Mouse (Mus musculus): ENCODE measurements around the gene Nlrp6. TPM values are rescaled to one million over a fixed set of nuclear protein-coding genes. Genes with fewer than 3 reads are reported as not detected.
A peak's percentile ranks its signal among the peaks of the same experiment; 100 is the strongest.

Gene Nlrp6
- polyA plus RNA-seq, 1 experiment = 0.32 TPM

- TF ChIP-seq POLR2A (IDR thresholded peaks at IDR 0.05; ENCODE audit: control insufficient read depth, extremely low read depth, insufficient read depth, low read length, poor library complexity) (no peak), CTCF (IDR thresholded peaks at IDR 0.05; ENCODE audit: borderline replicate concordance, control insufficient read depth, extremely low read depth, insufficient read depth, low read length, poor library complexity) (no peak)
- no peak overlapping the region for H3K4me3 ChIP-seq (ENCODE audit: control insufficient read depth, insufficient read depth, low read length)
- no peak overlapping the region for H3K27ac ChIP-seq (ENCODE audit: control insufficient read depth, insufficient read depth, low read length)
- DNase-seq = no peak
- H3K36me3 ChIP-seq (ENCODE audit: control insufficient read depth, insufficient read depth, low read length) = no peaks in the 10 kb centered on the region
- peaks cover 8% of the 10 kb centered on the region for H3K4me1 ChIP-seq (replicated peaks; ENCODE audit: control insufficient read depth, insufficient read depth, low read length)
- H3K27me3 ChIP-seq (ENCODE audit: control insufficient read depth, insufficient read depth, low read length) = no peaks in the 10 kb centered on the region
- WGBS = 81% methylated on average over 7 of the region's 7 CpGs
These were observed 12.5 kb upstream of the Nlrp6 start for GRCm38 (mm10) chr7:140908181-140908580.

- TF ChIP-seq CTCF (IDR thresholded peaks at IDR 0.05; ENCODE audit: borderline replicate concordance, control insufficient read depth, extremely low read depth, insufficient read depth, low read length, poor library complexity) = peak; percentile 79; the same call in 1 of the 2 replicates
- no peak for TF ChIP-seq POLR2A (IDR thresholded peaks at IDR 0.05; ENCODE audit: control insufficient read depth, extremely low read depth, insufficient read depth, low read length, poor library complexity)
- Histone ChIP-seq H3K36me3 (ENCODE audit: control insufficient read depth, insufficient read depth, low read length) (no peaks in the 10 kb centered on the region), H3K4me1 (replicated peaks; ENCODE audit: control insufficient read depth, insufficient read depth, low read length) (peaks cover 8% of the 10 kb centered on the region), H3K27me3 (ENCODE audit: control insufficient read depth, insufficient read depth, low read length) (no peaks in the 10 kb centered on the region), H3K27ac (ENCODE audit: control insufficient read depth, insufficient read depth, low read length) (no peak overlapping the region), H3K4me3 (ENCODE audit: control insufficient read depth, insufficient read depth, low read length) (0 out of 2 replicates have a peak overlapping the region, but pooled peaks have one; percentile 10)
- 3% methylated on average over 19 of the region's 19 CpGs for WGBS
- peak; percentile 78 for DNase-seq
These were observed 12.0 kb upstream of the Nlrp6 start for GRCm38 (mm10) chr7:140908634-140909107.

- H3K36me3 ChIP-seq (ENCODE audit: control insufficient read depth, insufficient read depth, low read length) = no peaks in the 10 kb centered on the region
- no peak overlapping the region for H3K27ac ChIP-seq (ENCODE audit: control insufficient read depth, insufficient read depth, low read length)
- TF ChIP-seq POLR2A (IDR thresholded peaks at IDR 0.05; ENCODE audit: control insufficient read depth, extremely low read depth, insufficient read depth, low read length, poor library complexity) (no peak), CTCF (IDR thresholded peaks at IDR 0.05; ENCODE audit: borderline replicate concordance, control insufficient read depth, extremely low read depth, insufficient read depth, low read length, poor library complexity) (no peak)
- H3K27me3 ChIP-seq (ENCODE audit: control insufficient read depth, insufficient read depth, low read length) = no peaks in the 10 kb centered on the region
- WGBS = 69% methylated on average over 3 of the region's 3 CpGs
- H3K4me3 ChIP-seq (ENCODE audit: control insufficient read depth, insufficient read depth, low read length) = no peak overlapping the region
- peaks cover 8% of the 10 kb centered on the region for H3K4me1 ChIP-seq (replicated peaks; ENCODE audit: control insufficient read depth, insufficient read depth, low read length)
- no peak for DNase-seq
These were observed 8.4 kb upstream of the Nlrp6 start for GRCm38 (mm10) chr7:140912293-140912692.

- no peak overlapping the region for H3K27ac ChIP-seq (ENCODE audit: control insufficient read depth, insufficient read depth, low read length)
- no peak for DNase-seq
- 93% methylated on average over 5 of the region's 5 CpGs for WGBS
- no peak for TF ChIP-seq CTCF (IDR thresholded peaks at IDR 0.05; ENCODE audit: borderline replicate concordance, control insufficient read depth, extremely low read depth, insufficient read depth, low read length, poor library complexity)
- no peak for TF ChIP-seq POLR2A (IDR thresholded peaks at IDR 0.05; ENCODE audit: control insufficient read depth, extremely low read depth, insufficient read depth, low read length, poor library complexity)
- peaks cover 8% of the 10 kb centered on the region for H3K4me1 ChIP-seq (replicated peaks; ENCODE audit: control insufficient read depth, insufficient read depth, low read length)
- H3K36me3 ChIP-seq (ENCODE audit: control insufficient read depth, insufficient read depth, low read length) = no peaks in the 10 kb centered on the region
- H3K4me3 ChIP-seq (ENCODE audit: control insufficient read depth, insufficient read depth, low read length) = no peak overlapping the region
- no peaks in the 10 kb centered on the region for H3K27me3 ChIP-seq (ENCODE audit: control insufficient read depth, insufficient read depth, low read length)
These were observed 7.7 kb upstream of the Nlrp6 start for GRCm38 (mm10) chr7:140912846-140913482.

GRCm38 (mm10) chr7:140914031-140914690 is 6.5 kb upstream of the Nlrp6 start:
- Histone ChIP-seq H3K27ac (ENCODE audit: control insufficient read depth, insufficient read depth, low read length) (no peak overlapping the region), H3K4me1 (replicated peaks; ENCODE audit: control insufficient read depth, insufficient read depth, low read length) (peaks cover 3% of the 10 kb centered on the region; the same call in 1 of the 2 replicates)
- DNase-seq = no peak

GRCm38 (mm10) chr7:140919911-140920310 is 791 bp upstream of the Nlrp6 start:
- Histone ChIP-seq H3K27ac (ENCODE audit: control insufficient read depth, insufficient read depth, low read length) (no peak overlapping the region), H3K27me3 (ENCODE audit: control insufficient read depth, insufficient read depth, low read length) (peaks cover 4% of the 10 kb centered on the region; the same call in 1 of the 2 replicates), H3K4me1 (replicated peaks; ENCODE audit: control insufficient read depth, insufficient read depth, low read length) (peaks cover 9% of the 10 kb centered on the region), H3K36me3 (ENCODE audit: control insufficient read depth, insufficient read depth, low read length) (no peaks in the 10 kb centered on the region), H3K4me3 (ENCODE audit: control insufficient read depth, insufficient read depth, low read length) (no peak overlapping the region)
- 80% methylated on average over 4 of the region's 4 CpGs for WGBS
- no peak for TF ChIP-seq POLR2A (IDR thresholded peaks at IDR 0.05; ENCODE audit: control insufficient read depth, extremely low read depth, insufficient read depth, low read length, poor library complexity)
- no peak for TF ChIP-seq CTCF (IDR thresholded peaks at IDR 0.05; ENCODE audit: borderline replicate concordance, control insufficient read depth, extremely low read depth, insufficient read depth, low read length, poor library complexity)
- DNase-seq = no peak

More at GRCm38 (mm10) chr7:140914031-140914690, 6.5 kb upstream of the Nlrp6 start:
- Histone ChIP-seq H3K36me3 (ENCODE audit: control insufficient read depth, insufficient read depth, low read length) (no peaks in the 10 kb centered on the region), H3K27me3 (ENCODE audit: control insufficient read depth, insufficient read depth, low read length) (no peaks in the 10 kb centered on the region), H3K4me3 (ENCODE audit: control insufficient read depth, insufficient read depth, low read length) (no peak overlapping the region)
- 96% methylated on average over 8 of the region's 8 CpGs for WGBS
- TF ChIP-seq CTCF (IDR thresholded peaks at IDR 0.05; ENCODE audit: borderline replicate concordance, control insufficient read depth, extremely low read depth, insufficient read depth, low read length, poor library complexity) (no peak), POLR2A (IDR thresholded peaks at IDR 0.05; ENCODE audit: control insufficient read depth, extremely low read depth, insufficient read depth, low read length, poor library complexity) (no peak)
